Mouse (Mus musculus) neural tube, embryonic 14.5 days (tissue): Measurements from ENCODE around the gene Ppp2r5a. TPM values are rescaled to one million over a fixed set of nuclear protein-coding genes. Genes with fewer than 3 reads are reported as not detected.

Source experiments
- ATAC-seq: fragments of 200-750 bp; cut with Nextera tagmentation; 2 replicates; pipeline ENCODE4 v1.8.0; 2017; ENCODE audit warnings: low read depth, mild to moderate bottlenecking, moderate TSS enrichment, moderate library complexity
- H3K27ac ChIP-seq: fragments of 300-500 bp; sonication (generic); 2 replicates; pipeline ENCODE4 v1.5.1; 2014; ENCODE audit warnings: low read depth, mild to moderate bottlenecking, control low read depth, low read length, moderate library complexity, mixed read lengths
- H3K27me3 ChIP-seq: fragments of 300-500 bp; sonication (generic); 2 replicates; pipeline ENCODE4 v1.6.1; 2014; ENCODE audit warnings: low read length; ENCODE audit not compliant: control insufficient read depth, insufficient read depth
- H3K36me3 ChIP-seq: fragments of 300-500 bp; sonication (generic); 2 replicates; pipeline ENCODE4 v1.6.1; 2014; ENCODE audit warnings: low read length, mixed read lengths; ENCODE audit not compliant: control insufficient read depth, insufficient read depth
- H3K4me1 ChIP-seq: fragments of 300-500 bp; sonication (generic); 2 replicates; pipeline ENCODE4 v1.6.1; 2014; ENCODE audit warnings: low read length; ENCODE audit not compliant: control insufficient read depth, insufficient read depth
- H3K4me2 ChIP-seq: fragments of 300-500 bp; sonication (generic); 2 replicates; pipeline ENCODE4 v1.6.1; 2014; ENCODE audit warnings: mild to moderate bottlenecking, low read depth, low read length, control low read depth
- H3K4me3 ChIP-seq: fragments of 300-500 bp; sonication (generic); 2 replicates; pipeline ENCODE4 v1.5.1; 2014; ENCODE audit warnings: low read depth, low read length, control low read depth, mixed read lengths
- H3K9ac ChIP-seq: fragments of 300-500 bp; sonication (generic); replicated peaks from 2 replicates; pipeline ENCODE4 v1.6.1; 2014; ENCODE audit warnings: low read depth, mild to moderate bottlenecking, control low read depth, low read length, mixed read lengths
- H3K9me3 ChIP-seq: fragments of 300-500 bp; sonication (generic); 2 replicates; pipeline ENCODE4 v1.6.1; 2016; ENCODE audit warnings: low read length; ENCODE audit not compliant: control insufficient read depth
- WGBS: fragments of 180-500 bp; shearing (Covaris S2); extraction: QIAGEN DNeasy Blood & Tissue Kit; methylation state at CpG from one replicate; pipeline ENCODE4 v1.1.7; 2014; 5-methylcytosine and 5-hydroxymethylcytosine counted together
- polyA plus RNA-seq: library from polyadenylated mRNA; unstranded; fragments of >200 nt; fragmentation: Nextera tagmentation; extraction: Ambion mirVana; gene quantifications from 2 replicates; pipeline ENCODE4 v1.2.1, GENCODE M21; 2014

Ppp2r5a gene
- polyA plus RNA-seq, 1 experiment from 2014 or later, result 6.9 TPM

DNA sequence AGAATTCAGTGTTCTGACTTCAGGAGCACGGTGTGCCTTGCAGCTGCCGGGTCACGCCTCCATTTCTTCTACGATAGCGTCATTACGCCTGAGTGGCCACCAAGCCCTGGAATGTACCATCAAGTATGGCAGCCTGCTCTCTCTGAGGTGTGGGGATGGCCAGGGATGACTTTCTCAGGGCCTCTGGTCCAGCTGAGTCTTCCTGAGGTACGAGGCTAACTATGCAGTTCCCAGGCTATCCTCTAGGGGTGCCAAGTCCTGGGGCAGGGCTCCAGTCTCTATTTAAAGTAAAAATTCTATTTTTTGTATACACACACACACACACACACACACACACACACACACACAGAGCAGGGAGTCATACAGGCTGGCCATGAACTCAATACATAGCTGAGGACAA lies 97.5 kb downstream of the Ppp2r5a start:
- Histone ChIP-seq H3K4me3 (no peak overlapping the region), H3K9ac (no peak overlapping the region), H3K4me2 (no peak overlapping the region), H3K27ac (no peak overlapping the region), H3K9me3 (no peaks in the 10 kb centered on the region), H3K27me3 (no peaks in the 10 kb centered on the region), H3K4me1 (no peaks in the 10 kb centered on the region), H3K36me3 (no peaks in the 10 kb centered on the region)
- ATAC-seq, result no peak
- 60% methylated on average over 7 of the region's 7 CpGs for WGBS

GRCm38 (mm10) chr1:191304216-191304615 lies 98.9 kb downstream of the Ppp2r5a start:
- no peak for ATAC-seq
- Histone ChIP-seq H3K9me3 (no peaks in the 10 kb centered on the region), H3K9ac (no peak overlapping the region), H3K27ac (no peak overlapping the region), H3K27me3 (no peaks in the 10 kb centered on the region), H3K4me2 (no peak overlapping the region), H3K4me3 (no peak overlapping the region), H3K4me1 (no peaks in the 10 kb centered on the region), H3K36me3 (no peaks in the 10 kb centered on the region)
- WGBS, result 82% methylated on average over 6 of the region's 6 CpGs

- ATAC-seq, result no peak
- Histone ChIP-seq H3K4me3 (no peak overlapping the region), H3K4me2 (no peak overlapping the region), H3K27ac (no peak overlapping the region), H3K4me1 (no peaks in the 10 kb centered on the region), H3K27me3 (no peaks in the 10 kb centered on the region), H3K9me3 (no peaks in the 10 kb centered on the region), H3K36me3 (no peaks in the 10 kb centered on the region), H3K9ac (no peak overlapping the region)
- 77% methylated on average over 3 of the region's 3 CpGs for WGBS
Observed at GRCm38 (mm10) chr1:191303736-191304135, 99.3 kb downstream of the Ppp2r5a start.

Other genes with a start within 250 kb of the Ppp2r5a start
- not detected in 2 replicates for gene Fam71a, start 238.5 kb downstream of the Ppp2r5a start, polyA plus RNA-seq
- 0.66 and 1.7 TPM in 2 replicates for gene Atf3, start 185.2 kb downstream of the Ppp2r5a start, polyA plus RNA-seq
- gene Nenf, start 85.1 kb downstream of the Ppp2r5a start, polyA plus RNA-seq, result 136 and 167 TPM in 2 replicates
- 36.5 and 37.9 TPM in 2 replicates for gene Tmem206, start 77.4 kb downstream of the Ppp2r5a start, polyA plus RNA-seq
- gene Dtl, start 172.3 kb upstream of the Ppp2r5a start, polyA plus RNA-seq, result 3.5 and 5.7 TPM in 2 replicates
- gene Ints7, start 172.4 kb upstream of the Ppp2r5a start, polyA plus RNA-seq, result 37.6 and 45.1 TPM in 2 replicates